Mouse (Mus musculus): ENCODE results near the gene Lhx2.

- TF ChIP-seq POLR2A (IDR thresholded peaks at IDR 0.05; ENCODE audit: borderline replicate concordance, control insufficient read depth, low read depth, low read length): no peak
- no peak for TF ChIP-seq CTCF (IDR thresholded peaks at IDR 0.05; ENCODE audit: control insufficient read depth, insufficient read depth, low read length)
Observed at GRCm38 (mm10) chr2:38387568-38388262, 48.6 kb downstream of the Lhx2 start.
